Mouse (Mus musculus) midbrain, embryonic 16.5 days (tissue): ENCODE results near the gene Ints11. TPM values are rescaled to one million over a fixed set of nuclear protein-coding genes. Genes with fewer than 3 reads are reported as not detected.

Experiments
- ATAC-seq: fragments of 200-750 bp; cut with Nextera tagmentation; 2 replicates; pipeline ENCODE4 v1.8.0; 2017; ENCODE audit warnings: moderate TSS enrichment
- H3K27ac ChIP-seq: fragments of 300-500 bp; sonication (generic); 2 replicates; pipeline ENCODE4 v1.5.1; 2014; ENCODE audit warnings: mild to moderate bottlenecking, low read length, mixed read lengths
- H3K27me3 ChIP-seq: fragments of 300-500 bp; sonication (generic); 2 replicates; pipeline ENCODE4 v1.6.1; 2014; ENCODE audit warnings: low read depth, low read length, mixed read lengths; ENCODE audit not compliant: control insufficient read depth, insufficient read depth
- H3K36me3 ChIP-seq: fragments of 300-500 bp; sonication (generic); 2 replicates; pipeline ENCODE4 v1.6.1; 2014; ENCODE audit warnings: mild to moderate bottlenecking, low read length, moderate library complexity, mixed read lengths; ENCODE audit not compliant: control insufficient read depth, insufficient read depth
- H3K4me1 ChIP-seq: fragments of 300-500 bp; sonication (generic); 2 replicates; pipeline ENCODE4 v1.6.1; 2014; ENCODE audit warnings: mild to moderate bottlenecking, low read length, mixed read lengths; ENCODE audit not compliant: control insufficient read depth, insufficient read depth
- H3K4me2 ChIP-seq: fragments of 300-500 bp; sonication (generic); 2 replicates; pipeline ENCODE4 v1.6.1; 2014; ENCODE audit warnings: mild to moderate bottlenecking, low read length, mixed read lengths
- H3K4me3 ChIP-seq: fragments of 300-500 bp; sonication (generic); 2 replicates; pipeline ENCODE4 v1.5.1; 2014; ENCODE audit warnings: low read depth, mild to moderate bottlenecking, low read length, moderate library complexity, mixed read lengths
- H3K9ac ChIP-seq: fragments of 300-500 bp; sonication (generic); 2 replicates; pipeline ENCODE4 v1.6.1; 2014; ENCODE audit warnings: low read depth, low read length, mixed read lengths
- H3K9me3 ChIP-seq: fragments of 300-500 bp; sonication (generic); replicated peaks from 2 replicates; pipeline ENCODE4 v1.6.1; 2014; ENCODE audit warnings: mild to moderate bottlenecking, low read length, mixed read lengths; ENCODE audit not compliant: control insufficient read depth, poor library complexity, severe bottlenecking
- WGBS: fragments of 180-500 bp; shearing (Covaris S2); extraction: QIAGEN DNeasy Blood & Tissue Kit; methylation state at CpG from one replicate; pipeline ENCODE4 v1.1.7; 2014; 5-methylcytosine and 5-hydroxymethylcytosine counted together
- polyA plus RNA-seq: library from polyadenylated mRNA; unstranded; fragments of >200 nt; fragmentation: Nextera tagmentation; extraction: Ambion mirVana; gene quantifications from 2 replicates; pipeline ENCODE4 v1.2.1, GENCODE M21; 2015

Gene Ints11
- polyA plus RNA-seq, 1 experiment from 2014 or later = 78.7 TPM

GRCm38 (mm10) chr4:155854991-155855390 lies 14.4 kb upstream of the Ints11 start:
- H3K4me3 ChIP-seq = no peak overlapping the region
- no peak for ATAC-seq
- H3K9me3 ChIP-seq = no peaks in the 10 kb centered on the region
- H3K9ac ChIP-seq = no peak overlapping the region
- no peak overlapping the region for H3K4me2 ChIP-seq
- 97% methylated on average over 12 of the region's 12 CpGs for WGBS
- peaks cover 7% of the 10 kb centered on the region for H3K4me1 ChIP-seq
- H3K27ac ChIP-seq = no peak overlapping the region
- H3K27me3 ChIP-seq = no peaks in the 10 kb centered on the region
- H3K36me3 ChIP-seq = peaks cover 43% of the 10 kb centered on the region

- Histone ChIP-seq H3K27me3 (no peaks in the 10 kb centered on the region), H3K27ac (no peak overlapping the region), H3K36me3 (peaks cover 48% of the 10 kb centered on the region), H3K4me1 (no peaks in the 10 kb centered on the region), H3K9ac (no peak overlapping the region), H3K4me2 (no peak overlapping the region), H3K9me3 (no peaks in the 10 kb centered on the region), H3K4me3 (no peak overlapping the region)
- 91% methylated on average over 12 of the region's 12 CpGs for WGBS
- ATAC-seq = no peak
Observed at GRCm38 (mm10) chr4:155856071-155856470, 13.3 kb upstream of the Ints11 start.

- H3K27me3 ChIP-seq = no peaks in the 10 kb centered on the region
- no peak overlapping the region for H3K27ac ChIP-seq
- no peak overlapping the region for H3K9ac ChIP-seq
- H3K36me3 ChIP-seq = peaks cover 50% of the 10 kb centered on the region
- WGBS = 82% methylated on average over 3 of the region's 3 CpGs
- no peaks in the 10 kb centered on the region for H3K9me3 ChIP-seq
- no peak overlapping the region for H3K4me2 ChIP-seq
- H3K4me1 ChIP-seq = no peaks in the 10 kb centered on the region
- ATAC-seq = no peak
- no peak overlapping the region for H3K4me3 ChIP-seq
Observed at GRCm38 (mm10) chr4:155856881-155857280, 12.5 kb upstream of the Ints11 start.

GRCm38 (mm10) chr4:155859318-155859717 lies 10.0 kb upstream of the Ints11 start:
- no peak for ATAC-seq
- peaks cover 50% of the 10 kb centered on the region for H3K36me3 ChIP-seq

GRCm38 (mm10) chr4:155861787-155862186 lies 7.6 kb upstream of the Ints11 start:
- Histone ChIP-seq H3K4me3 (no peak overlapping the region), H3K36me3 (peaks cover 37% of the 10 kb centered on the region), H3K27me3 (no peaks in the 10 kb centered on the region), H3K9me3 (no peaks in the 10 kb centered on the region), H3K4me2 (no peak overlapping the region), H3K9ac (no peak overlapping the region), H3K27ac (no peak overlapping the region), H3K4me1 (no peaks in the 10 kb centered on the region)
- ATAC-seq = no peak
- WGBS = 94% methylated on average over 7 of the region's 7 CpGs

More at GRCm38 (mm10) chr4:155859318-155859717, 10.0 kb upstream of the Ints11 start:
- no peak overlapping the region for H3K4me2 ChIP-seq
- no peaks in the 10 kb centered on the region for H3K4me1 ChIP-seq
- H3K9me3 ChIP-seq = no peaks in the 10 kb centered on the region
- no peaks in the 10 kb centered on the region for H3K27me3 ChIP-seq
- H3K9ac ChIP-seq = no peak overlapping the region
- no peak overlapping the region for H3K4me3 ChIP-seq
- no peak overlapping the region for H3K27ac ChIP-seq
- 33% methylated on average over 13 of the region's 13 CpGs for WGBS

GRCm38 (mm10) chr4:155863001-155863400 lies 6.3 kb upstream of the Ints11 start, which contains the start of gene Tas1r3:
TSS of gene Tas1r3 (minus strand) at chr4:155863362.
- ATAC-seq = no peak
- no peak within 1 kb of the TSS for H3K4me3 ChIP-seq
- no peaks in the 10 kb centered on the region for H3K9me3 ChIP-seq
- 81% methylated on average over 5 of the region's 5 CpGs for WGBS
- H3K27me3 ChIP-seq = no peaks in the 10 kb centered on the region
- peaks cover 34% of the 10 kb centered on the region for H3K36me3 ChIP-seq
- no peak within 1 kb of the TSS for H3K27ac ChIP-seq
- H3K4me2 ChIP-seq = no peak within 1 kb of the TSS
- no peak within 1 kb of the TSS for H3K9ac ChIP-seq
- H3K4me1 ChIP-seq = peaks cover under 1% of the 10 kb centered on the region

- ATAC-seq = peak; percentile 63
- Histone ChIP-seq H3K4me2 (peak overlapping the region; percentile 89), H3K4me1 (peaks cover 23% of the 10 kb centered on the region), H3K36me3 (peaks cover 15% of the 10 kb centered on the region; the same call in 1 of the 2 replicates), H3K4me3 (peak overlapping the region; percentile 81), H3K27ac (peak overlapping the region; percentile 25; the same call in 1 of the 2 replicates), H3K9ac (peak overlapping the region; percentile 89), H3K27me3 (no peaks in the 10 kb centered on the region), H3K9me3 (no peaks in the 10 kb centered on the region)
- WGBS = 9% methylated on average over 22 of the region's 22 CpGs
Observed at GRCm38 (mm10) chr4:155868614-155869298, 590 bp upstream of the Ints11 start.

GRCm38 (mm10) chr4:155871404-155871803 lies 2.1 kb downstream of the Ints11 start:
- Histone ChIP-seq H3K9me3 (no peaks in the 10 kb centered on the region), H3K27me3 (no peaks in the 10 kb centered on the region), H3K4me2 (no peak overlapping the region), H3K4me3 (no peak overlapping the region), H3K9ac (no peak overlapping the region), H3K36me3 (peaks cover 10% of the 10 kb centered on the region; the same call in 1 of the 2 replicates), H3K4me1 (peaks cover 23% of the 10 kb centered on the region), H3K27ac (no peak overlapping the region)
- 95% methylated on average over 7 of the region's 7 CpGs for WGBS
- ATAC-seq = no peak

- H3K4me2 ChIP-seq = no peak overlapping the region
- H3K27me3 ChIP-seq = no peaks in the 10 kb centered on the region
- ATAC-seq = no peak
- peaks cover 33% of the 10 kb centered on the region for H3K36me3 ChIP-seq
- H3K4me3 ChIP-seq = no peak overlapping the region
- WGBS = 84% methylated on average over 3 of the region's 3 CpGs
- no peaks in the 10 kb centered on the region for H3K9me3 ChIP-seq
- H3K27ac ChIP-seq = no peak overlapping the region
- no peak overlapping the region for H3K9ac ChIP-seq
- no peaks in the 10 kb centered on the region for H3K4me1 ChIP-seq
Observed at GRCm38 (mm10) chr4:155883587-155883986, 14.2 kb downstream of the Ints11 start.
